In the genomic region with DNA sequence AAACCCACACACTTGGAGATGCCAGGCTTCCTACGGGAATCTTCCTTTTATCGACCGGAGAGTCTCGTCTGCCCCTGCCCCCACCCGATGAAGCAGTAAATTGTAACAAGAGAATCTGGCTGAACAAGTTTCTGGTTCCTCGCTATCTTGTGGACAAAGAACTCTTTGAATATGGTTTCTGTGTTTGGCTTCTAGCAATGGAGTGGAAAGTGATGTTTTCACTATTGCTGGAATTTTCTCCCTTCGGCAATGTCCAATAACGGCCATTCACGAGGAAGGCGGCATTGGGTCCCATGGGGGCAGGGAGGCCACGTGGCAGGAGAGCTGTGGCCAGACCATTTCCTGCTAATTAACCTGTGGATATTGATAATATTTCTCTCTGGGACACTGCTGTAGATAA, we compare ENCODE assay signal across 11 mouse cellular contexts. TPM values are rescaled to one million over a fixed set of nuclear protein-coding genes. Genes with fewer than 3 reads are reported as not detected.
DNase-seq lines count a peak whose midpoint lies in the region; ATAC-seq and TF ChIP-seq lines count a peak whose summit lies in the region.
"Had no signal": no experiment of that assay in that cellular context is flagged by ENCODE, and none has a peak within 500 bp of the region (broad histone marks: within the 10 kb centered on the region; RNA-seq: fewer than 3 reads in every experiment).

No protein-coding gene starts in this region.

- no peak for TF ChIP-seq EP300 in liver, postnatal 0 days (IDR thresholded peaks at IDR 0.05; ENCODE audit: low read depth)

- H3K27me3 ChIP-seq in lung, embryonic 15.5 days: no peaks in the 10 kb centered on the region
- H3K27me3 ChIP-seq in hindbrain, embryonic 14.5 days (ENCODE audit: control insufficient read depth, insufficient read depth, low read length): no peaks in the 10 kb centered on the region
- H3K27me3 ChIP-seq in neural tube, embryonic 13.5 days: no peaks in the 10 kb centered on the region
- no peaks in the 10 kb centered on the region for H3K27me3 ChIP-seq in liver, postnatal 0 days (ENCODE audit: insufficient read depth, low read length)

- H3K27ac ChIP-seq in lung, embryonic 15.5 days: peak overlapping the region; percentile 82
- no peak overlapping the region for H3K27ac ChIP-seq in hindbrain, embryonic 14.5 days
- H3K27ac ChIP-seq in neural tube, embryonic 13.5 days (replicated peaks): peak overlapping the region; percentile 6; the same call in 1 of the 2 replicates
- H3K27ac ChIP-seq in liver, postnatal 0 days (ENCODE audit: low read depth): no peak overlapping the region
- H3K27ac ChIP-seq: liver, embryonic 14.5 days had no signal

- 19% methylated on average over 11 of the region's 11 CpGs for WGBS in lung, embryonic 15.5 days
- WGBS in hindbrain, embryonic 14.5 days: 16% methylated on average over 11 of the region's 11 CpGs
- 12% methylated on average over 11 of the region's 11 CpGs for WGBS in neural tube, embryonic 13.5 days
- 52% methylated on average over 11 of the region's 11 CpGs for WGBS in liver, postnatal 0 days (ENCODE audit: insufficient replicate concordance)

- H3K9ac ChIP-seq in lung, embryonic 15.5 days: no peak overlapping the region
- H3K9ac ChIP-seq in hindbrain, embryonic 14.5 days: 0 out of 2 replicates have a peak overlapping the region, but pooled peaks have one; percentile 2
- H3K9ac ChIP-seq in neural tube, embryonic 13.5 days: 0 out of 2 replicates have a peak overlapping the region, but pooled peaks have one; percentile 2
- no peak overlapping the region for H3K9ac ChIP-seq in liver, postnatal 0 days (replicated peaks)
- H3K9ac ChIP-seq: liver, embryonic 14.5 days had no signal

- H3K4me2 ChIP-seq in lung, embryonic 15.5 days: peak overlapping the region; percentile 15
- peak overlapping the region; percentile 19; the same call in 1 of the 2 replicates for H3K4me2 ChIP-seq in hindbrain, embryonic 14.5 days (replicated peaks)
- H3K4me2 ChIP-seq in neural tube, embryonic 13.5 days: peak overlapping the region; percentile 24
- H3K4me2 ChIP-seq in liver, postnatal 0 days (ENCODE audit: low read depth, low read length): no peak overlapping the region

- no peaks in the 10 kb centered on the region for H3K9me3 ChIP-seq in lung, embryonic 15.5 days
- H3K9me3 ChIP-seq in hindbrain, embryonic 14.5 days (ENCODE audit: control insufficient read depth, low read length): 0 out of 2 replicates have a peak, but pooled peaks cover 3% of the 10 kb centered on the region
- no peaks in the 10 kb centered on the region for H3K9me3 ChIP-seq in neural tube, embryonic 13.5 days
- H3K9me3 ChIP-seq in liver, postnatal 0 days (ENCODE audit: low read length): no peaks in the 10 kb centered on the region

- no peak for ATAC-seq in lung, embryonic 15.5 days (ENCODE audit: borderline replicate concordance, extremely low read depth, low FRiP score, low TSS enrichment)
- ATAC-seq in hindbrain, embryonic 14.5 days (ENCODE audit: low FRiP score): no peak
- no peak for ATAC-seq in neural tube, embryonic 13.5 days (ENCODE audit: low read depth)
- ATAC-seq in erythroblast, adult 5-6 weeks (replicated peaks; ENCODE audit: low FRiP score, poor library complexity, severe bottlenecking): no peak
- no peak for ATAC-seq in liver, postnatal 0 days

- H3K36me3 ChIP-seq in lung, embryonic 15.5 days: no peaks in the 10 kb centered on the region
- H3K36me3 ChIP-seq in hindbrain, embryonic 14.5 days (replicated peaks; ENCODE audit: control insufficient read depth, insufficient read depth): no peaks in the 10 kb centered on the region
- H3K36me3 ChIP-seq in neural tube, embryonic 13.5 days: no peaks in the 10 kb centered on the region
- no peaks in the 10 kb centered on the region for H3K36me3 ChIP-seq in liver, postnatal 0 days (replicated peaks; ENCODE audit: insufficient read depth, low read length)

- no peak overlapping the region for H3K4me3 ChIP-seq in lung, embryonic 15.5 days
- H3K4me3 ChIP-seq in hindbrain, embryonic 14.5 days (replicated peaks; ENCODE audit: low read length): no peak overlapping the region
- H3K4me3 ChIP-seq in neural tube, embryonic 13.5 days: no peak overlapping the region
- no peak overlapping the region for H3K4me3 ChIP-seq in liver, postnatal 0 days (ENCODE audit: low read depth, low read length)

- no peak for TF ChIP-seq CTCF in liver, postnatal 0 days (IDR thresholded peaks at IDR 0.05; ENCODE audit: low read depth)

- no peak for DNase-seq in lung, postnatal 4 days
- peak; percentile 68 for DNase-seq in embryo, embryonic 9.5 days (ENCODE audit: extremely low spot score)
- DNase-seq in hindbrain, embryonic 14.5 days (ENCODE audit: low spot score): no peak
- DNase-seq in cerebellum, adult 18-20 months: no peak
- DNase-seq in liver, postnatal 0 days: no peak
- DNase-seq: kidney, postnatal 4 days; spleen, adult 18-20 months had no signal

- H3K4me1 ChIP-seq in lung, embryonic 15.5 days: peaks cover 25% of the 10 kb centered on the region
- H3K4me1 ChIP-seq in hindbrain, embryonic 14.5 days (replicated peaks; ENCODE audit: control insufficient read depth, insufficient read depth, low read length): peaks cover 13% of the 10 kb centered on the region; the same call in 1 of the 2 replicates
- peaks cover 24% of the 10 kb centered on the region for H3K4me1 ChIP-seq in neural tube, embryonic 13.5 days (replicated peaks)
- H3K4me1 ChIP-seq in liver, postnatal 0 days (ENCODE audit: insufficient read depth): no peaks in the 10 kb centered on the region

RNA-seq across cellular contexts. Expression of a gene that starts 32.8 kb away (rescaled TPM):
- polyA plus RNA-seq in lung, embryonic 15.5 days (2015; fragmentation: Nextera tagmentation; extraction: Ambion mirVana): 15.4 and 15.8 TPM in 2 replicates
- 3.8 and 4.4 TPM in 2 replicates for polyA plus RNA-seq in hindbrain, embryonic 14.5 days (2014; fragmentation: Nextera tagmentation; extraction: Ambion mirVana)
- 6.7 and 6.8 TPM in 2 replicates for polyA plus RNA-seq in neural tube, embryonic 13.5 days (2015; fragmentation: Nextera tagmentation; extraction: Ambion mirVana)
- total RNA-seq in erythroblast, adult 5-6 weeks (2015; ENCODE audit: low replicate concordance): 1.7 and 3.1 TPM in 2 replicates
- 0.28 and 0.43 TPM in 2 replicates for total RNA-seq in erythroblast, adult 5-6 weeks (2017; ENCODE audit: low replicate concordance)
- polyA plus RNA-seq in liver, postnatal 0 days (2015; fragmentation: Nextera tagmentation; extraction: Ambion mirVana): 0.76 and 0.99 TPM in 2 replicates

Comparison
In these comparisons a context has a peak if more than half of its experiments do, and no peak if none do; other contexts are left out.
1. H3K27ac ChIP-seq: peak in lung, embryonic 15.5 days (single experiment) and neural tube, embryonic 13.5 days (single experiment); none in hindbrain, embryonic 14.5 days (single experiment) and liver, postnatal 0 days (single experiment).
2. H3K9ac ChIP-seq: peak in hindbrain, embryonic 14.5 days (single experiment) and neural tube, embryonic 13.5 days (single experiment); none in lung, embryonic 15.5 days (single experiment) and liver, postnatal 0 days (single experiment).